Mouse (Mus musculus) hindbrain, embryonic 13.5 days (tissue): ENCODE measurements around the gene Gm21974. TPM values are rescaled to one million over a fixed set of nuclear protein-coding genes. Genes with fewer than 3 reads are reported as not detected.
A peak's percentile ranks its signal among the peaks of the same experiment; 100 is the strongest.

Experiments
- ATAC-seq: fragments of 200-750 bp; cut with Nextera tagmentation; 2 replicates; pipeline ENCODE4 v1.8.0; 2017; ENCODE audit warnings: moderate TSS enrichment; ENCODE audit not compliant: low FRiP score
- H3K27ac ChIP-seq: fragments of 300-500 bp; sonication (generic); 2 replicates; pipeline ENCODE4 v1.5.1; 2015; ENCODE audit warnings: inconsistent platforms, mild to moderate bottlenecking, moderate library complexity
- H3K27me3 ChIP-seq: fragments of 300-500 bp; sonication (generic); 2 replicates; pipeline ENCODE4 v1.6.1; 2015; ENCODE audit warnings: mild to moderate bottlenecking, inconsistent platforms
- H3K36me3 ChIP-seq: fragments of 300-500 bp; sonication (generic); 2 replicates; pipeline ENCODE4 v1.6.1; 2015; ENCODE audit warnings: mild to moderate bottlenecking, inconsistent platforms
- H3K4me1 ChIP-seq: fragments of 300-500 bp; sonication (generic); replicated peaks from 2 replicates; pipeline ENCODE4 v1.6.1; 2015; ENCODE audit warnings: inconsistent platforms
- H3K4me2 ChIP-seq: fragments of 300-500 bp; sonication (generic); 2 replicates; pipeline ENCODE4 v1.6.1; 2015; ENCODE audit warnings: inconsistent platforms, mild to moderate bottlenecking, moderate library complexity
- H3K4me3 ChIP-seq: fragments of 300-500 bp; sonication (generic); 2 replicates; pipeline ENCODE4 v1.5.1; 2015; ENCODE audit warnings: mild to moderate bottlenecking, inconsistent platforms
- H3K9ac ChIP-seq: fragments of 300-500 bp; sonication (generic); 2 replicates; pipeline ENCODE4 v1.6.1; 2015; ENCODE audit warnings: mild to moderate bottlenecking, inconsistent platforms
- H3K9me3 ChIP-seq: fragments of 300-500 bp; sonication (generic); 2 replicates; pipeline ENCODE4 v1.6.1; 2016; ENCODE audit warnings: inconsistent platforms
- WGBS: fragments of 180-500 bp; shearing (Covaris S2); methylation state at CpG from one replicate; pipeline ENCODE4 v1.1.7; 2015; 5-methylcytosine and 5-hydroxymethylcytosine counted together
- polyA plus RNA-seq: library from polyadenylated mRNA; unstranded; fragments of >200 nt; fragmentation: Nextera tagmentation; extraction: Ambion mirVana; gene quantifications from 2 replicates; pipeline ENCODE4 v1.2.1, GENCODE M21; 2015

Gene Gm21974
- polyA plus RNA-seq, 1 experiment from 2014 or later = not detected

- Histone ChIP-seq H3K27ac (no peak overlapping the region), H3K27me3 (peaks cover 50% of the 10 kb centered on the region), H3K36me3 (peaks cover 40% of the 10 kb centered on the region), H3K4me1 (peaks cover 6% of the 10 kb centered on the region), H3K9ac (no peak overlapping the region), H3K4me3 (no peak overlapping the region), H3K9me3 (no peaks in the 10 kb centered on the region), H3K4me2 (no peak overlapping the region)
- WGBS = 52% methylated on average over 5 of the region's 5 CpGs
- ATAC-seq = no peak
Observed at GRCm38 (mm10) chr7:127928596-127928995, 33.3 kb upstream of the Gm21974 start.

- H3K4me2 ChIP-seq = no peak overlapping the region
- WGBS = 79% methylated on average over 11 of the region's 11 CpGs
Observed at GRCm38 (mm10) chr7:127927726-127928125, 32.5 kb upstream of the Gm21974 start.

GRCm38 (mm10) chr7:127926846-127927245, 31.6 kb upstream of the Gm21974 start:
- Histone ChIP-seq H3K27ac (no peak overlapping the region), H3K9ac (no peak overlapping the region), H3K4me2 (no peak overlapping the region), H3K4me3 (no peak overlapping the region), H3K4me1 (peaks cover 6% of the 10 kb centered on the region), H3K9me3 (no peaks in the 10 kb centered on the region), H3K27me3 (peaks cover 44% of the 10 kb centered on the region), H3K36me3 (peaks cover 57% of the 10 kb centered on the region)
- WGBS = 90% methylated on average over 11 of the region's 11 CpGs
- no peak for ATAC-seq

More at GRCm38 (mm10) chr7:127927726-127928125, 32.5 kb upstream of the Gm21974 start:
- Histone ChIP-seq H3K4me1 (peaks cover 6% of the 10 kb centered on the region), H3K36me3 (peaks cover 49% of the 10 kb centered on the region), H3K9me3 (no peaks in the 10 kb centered on the region), H3K4me3 (no peak overlapping the region), H3K27ac (no peak overlapping the region), H3K9ac (no peak overlapping the region), H3K27me3 (peaks cover 50% of the 10 kb centered on the region)
- no peak for ATAC-seq

GRCm38 (mm10) chr7:127926066-127926465, 30.8 kb upstream of the Gm21974 start:
- Histone ChIP-seq H3K27me3 (peaks cover 39% of the 10 kb centered on the region), H3K4me1 (peaks cover 6% of the 10 kb centered on the region), H3K4me3 (no peak overlapping the region), H3K9ac (no peak overlapping the region), H3K9me3 (no peaks in the 10 kb centered on the region), H3K4me2 (no peak overlapping the region), H3K27ac (no peak overlapping the region), H3K36me3 (peaks cover 62% of the 10 kb centered on the region)
- WGBS = 91% methylated on average over 8 of the region's 8 CpGs
- no peak for ATAC-seq

GRCm38 (mm10) chr7:127925252-127925651, 30.0 kb upstream of the Gm21974 start:
- WGBS = 74% methylated on average over 5 of the region's 5 CpGs
- H3K36me3 ChIP-seq = peaks cover 70% of the 10 kb centered on the region
- H3K4me2 ChIP-seq = no peak overlapping the region
- H3K27me3 ChIP-seq = peaks cover 34% of the 10 kb centered on the region
- H3K4me1 ChIP-seq = peaks cover 6% of the 10 kb centered on the region
- ATAC-seq = no peak
- H3K9ac ChIP-seq = no peak overlapping the region
- H3K27ac ChIP-seq = no peak overlapping the region
- no peaks in the 10 kb centered on the region for H3K9me3 ChIP-seq
- no peak overlapping the region for H3K4me3 ChIP-seq

- Histone ChIP-seq H3K27me3 (peaks cover 18% of the 10 kb centered on the region), H3K9me3 (no peaks in the 10 kb centered on the region), H3K9ac (no peak overlapping the region), H3K36me3 (peaks cover 75% of the 10 kb centered on the region), H3K27ac (no peak overlapping the region), H3K4me2 (no peak overlapping the region), H3K4me3 (no peak overlapping the region), H3K4me1 (no peaks in the 10 kb centered on the region)
- 91% methylated on average over 5 of the region's 5 CpGs for whole genome bisulfite sequencing
- no peak for ATAC-seq
Observed at GRCm38 (mm10) chr7:127923714-127924113, 28.5 kb upstream of the Gm21974 start.

GRCm38 (mm10) chr7:127922451-127923275, 27.4 kb upstream of the Gm21974 start:
- H3K4me3 ChIP-seq = no peak overlapping the region
- ATAC-seq = no peak
- no peaks in the 10 kb centered on the region for H3K9me3 ChIP-seq
- no peaks in the 10 kb centered on the region for H3K4me1 ChIP-seq
- H3K36me3 ChIP-seq = peaks cover 82% of the 10 kb centered on the region
- H3K9ac ChIP-seq = no peak overlapping the region
- no peak overlapping the region for H3K27ac ChIP-seq
- H3K27me3 ChIP-seq = peaks cover 8% of the 10 kb centered on the region
- H3K4me2 ChIP-seq = no peak overlapping the region
- 88% methylated on average over 6 of the region's 6 CpGs for WGBS

GRCm38 (mm10) chr7:127921516-127921915, 26.3 kb upstream of the Gm21974 start:
- Histone ChIP-seq H3K9me3 (no peaks in the 10 kb centered on the region), H3K4me1 (no peaks in the 10 kb centered on the region), H3K4me2 (no peak overlapping the region), H3K27ac (no peak overlapping the region), H3K9ac (no peak overlapping the region), H3K27me3 (no peaks in the 10 kb centered on the region), H3K4me3 (no peak overlapping the region), H3K36me3 (peaks cover 82% of the 10 kb centered on the region)
- ATAC-seq = no peak
- WGBS = 65% methylated on average over 8 of the region's 8 CpGs

GRCm38 (mm10) chr7:127919290-127919689, 24.0 kb upstream of the Gm21974 start:
- no peak for ATAC-seq
- no peak overlapping the region for H3K4me2 ChIP-seq
- no peak overlapping the region for H3K27ac ChIP-seq
- H3K4me3 ChIP-seq = no peak overlapping the region
- H3K27me3 ChIP-seq = no peaks in the 10 kb centered on the region
- H3K9me3 ChIP-seq = no peaks in the 10 kb centered on the region
- H3K4me1 ChIP-seq = no peaks in the 10 kb centered on the region
- peaks cover 79% of the 10 kb centered on the region for H3K36me3 ChIP-seq
- 81% methylated on average over 7 of the region's 7 CpGs for WGBS
- H3K9ac ChIP-seq = no peak overlapping the region

- Histone ChIP-seq H3K4me2 (no peak overlapping the region), H3K9me3 (no peaks in the 10 kb centered on the region), H3K4me1 (peaks cover 4% of the 10 kb centered on the region), H3K4me3 (no peak overlapping the region), H3K36me3 (peaks cover 68% of the 10 kb centered on the region), H3K27ac (no peak overlapping the region), H3K27me3 (no peaks in the 10 kb centered on the region), H3K9ac (no peak overlapping the region)
- ATAC-seq = no peak
- WGBS = 58% methylated on average over 3 of the region's 3 CpGs
Observed at GRCm38 (mm10) chr7:127918203-127918602, 22.9 kb upstream of the Gm21974 start.

GRCm38 (mm10) chr7:127915293-127915692, 20.0 kb upstream of the Gm21974 start:
- Histone ChIP-seq H3K9ac (no peak overlapping the region), H3K9me3 (no peaks in the 10 kb centered on the region), H3K27ac (no peak overlapping the region), H3K4me1 (peaks cover 16% of the 10 kb centered on the region), H3K27me3 (no peaks in the 10 kb centered on the region), H3K4me2 (no peak overlapping the region), H3K4me3 (no peak overlapping the region), H3K36me3 (peaks cover 42% of the 10 kb centered on the region)
- ATAC-seq = no peak
- WGBS = 92% methylated on average over 12 of the region's 12 CpGs

GRCm38 (mm10) chr7:127912938-127913337, 17.7 kb upstream of the Gm21974 start:
- ATAC-seq = no peak
- Histone ChIP-seq H3K27ac (peak overlapping the region; percentile 87; the same call in 1 of the 2 replicates), H3K4me3 (peak overlapping the region; percentile 96), H3K9ac (peak overlapping the region; percentile 84), H3K4me2 (peak overlapping the region; percentile 74), H3K4me1 (peaks cover 16% of the 10 kb centered on the region), H3K9me3 (no peaks in the 10 kb centered on the region), H3K36me3 (peaks cover 51% of the 10 kb centered on the region), H3K27me3 (no peaks in the 10 kb centered on the region)
- 29% methylated on average over 4 of the region's 4 CpGs for WGBS
